Mouse (Mus musculus): Measurements from ENCODE around the gene Atad3a. TPM values are rescaled to one million over a fixed set of nuclear protein-coding genes. Genes with fewer than 3 reads are reported as not detected.
A peak's percentile ranks its signal among the peaks of the same experiment; 100 is the strongest.

The Atad3a gene
- polyA plus RNA-seq, 1 experiment from 2014 or later, result 39.6 TPM

DNA sequence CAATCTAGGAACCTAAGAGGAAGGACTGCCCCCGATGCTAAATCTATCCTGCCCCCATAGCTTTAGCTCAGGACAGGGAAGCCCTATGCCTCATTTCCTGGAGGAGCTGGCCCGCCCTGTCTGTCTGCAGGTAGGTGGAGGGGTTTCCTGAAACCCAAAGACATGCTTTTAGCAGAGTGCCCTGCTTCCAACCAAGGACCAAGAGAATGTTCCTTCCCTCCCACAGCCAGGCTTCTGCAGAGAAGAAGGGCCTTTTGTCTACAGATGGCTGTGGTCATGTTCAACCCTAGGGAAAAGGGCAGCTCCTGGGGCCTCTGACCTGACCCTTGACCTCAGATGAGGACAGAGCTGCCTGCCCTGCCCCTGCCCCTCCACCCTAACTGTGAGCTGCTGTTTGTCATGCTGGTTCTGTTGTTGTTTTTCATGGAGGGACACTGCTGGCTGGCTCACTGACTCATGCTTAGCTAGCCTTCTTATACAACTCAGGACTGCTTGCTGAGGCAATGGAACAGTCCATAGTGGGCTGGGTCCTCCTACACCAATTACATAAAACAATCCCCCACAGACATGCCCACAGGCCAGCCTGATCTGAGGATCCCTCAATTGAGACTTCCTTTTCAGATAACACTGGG, 15.9 kb upstream of the Atad3a start:
- H3K9ac ChIP-seq (ENCODE audit: low read depth, low read length), result no peak overlapping the region
- no peak overlapping the region; the same call in 1 of the 2 replicates for H3K27ac ChIP-seq (ENCODE audit: low read depth, low read length)

GRCm38 (mm10) chr4:155775855-155776254, 15.0 kb upstream of the Atad3a start:
- Histone ChIP-seq H3K9me3 (ENCODE audit: control insufficient read depth) (no peaks in the 10 kb centered on the region), H3K36me3 (ENCODE audit: control insufficient read depth, insufficient read depth) (no peaks in the 10 kb centered on the region; the same call in 1 of the 2 replicates), H3K4me1 (replicated peaks; ENCODE audit: control insufficient read depth, insufficient read depth, low read length) (peaks cover 12% of the 10 kb centered on the region; the same call in 1 of the 2 replicates), H3K4me2 (replicated peaks; ENCODE audit: low read depth) (no peak overlapping the region), H3K4me3 (ENCODE audit: low read depth, low read length) (no peak overlapping the region), H3K27me3 (replicated peaks; ENCODE audit: control insufficient read depth, insufficient read depth, low read length) (no peaks in the 10 kb centered on the region), H3K27ac (ENCODE audit: low read depth, low read length) (peak overlapping the region; percentile 64; the same call in 1 of the 2 replicates), H3K9ac (ENCODE audit: low read depth, low read length) (no peak overlapping the region)
- 76% methylated on average over 3 of the region's 3 CpGs for WGBS
- TF ChIP-seq CTCF (IDR thresholded peaks at IDR 0.05; ENCODE audit: low read depth), result no peak
- ATAC-seq, result no peak

More for the DNA sequence above, 15.9 kb upstream of the Atad3a start:
- H3K4me1 ChIP-seq (replicated peaks; ENCODE audit: control insufficient read depth, insufficient read depth, low read length), result peaks cover 12% of the 10 kb centered on the region; the same call in 1 of the 2 replicates
- WGBS, result 64% methylated on average over 2 of the region's 2 CpGs
- no peak overlapping the region for H3K4me3 ChIP-seq (ENCODE audit: low read depth, low read length)
- TF ChIP-seq CTCF (IDR thresholded peaks at IDR 0.05; ENCODE audit: low read depth), result no peak
- no peaks in the 10 kb centered on the region for H3K27me3 ChIP-seq (replicated peaks; ENCODE audit: control insufficient read depth, insufficient read depth, low read length)
- H3K36me3 ChIP-seq (ENCODE audit: control insufficient read depth, insufficient read depth), result no peaks in the 10 kb centered on the region
- no peak for ATAC-seq
- no peak overlapping the region for H3K4me2 ChIP-seq (replicated peaks; ENCODE audit: low read depth)
- no peaks in the 10 kb centered on the region for H3K9me3 ChIP-seq (ENCODE audit: control insufficient read depth)

GRCm38 (mm10) chr4:155774971-155775740, 14.3 kb upstream of the Atad3a start:
- no peaks in the 10 kb centered on the region; the same call in 1 of the 2 replicates for H3K36me3 ChIP-seq (ENCODE audit: control insufficient read depth, insufficient read depth)
- no peaks in the 10 kb centered on the region for H3K9me3 ChIP-seq (ENCODE audit: control insufficient read depth)
- peak overlapping the region; percentile 82 for H3K4me2 ChIP-seq (replicated peaks; ENCODE audit: low read depth)
- no peaks in the 10 kb centered on the region for H3K27me3 ChIP-seq (replicated peaks; ENCODE audit: control insufficient read depth, insufficient read depth, low read length)
- peak overlapping the region; percentile 64 for H3K27ac ChIP-seq (ENCODE audit: low read depth, low read length)
- WGBS, result 53% methylated on average over 9 of the region's 9 CpGs
- no peak for TF ChIP-seq CTCF (IDR thresholded peaks at IDR 0.05; ENCODE audit: low read depth)
- no peak overlapping the region for H3K9ac ChIP-seq (ENCODE audit: low read depth, low read length)
- H3K4me3 ChIP-seq (ENCODE audit: low read depth, low read length), result peak overlapping the region; percentile 40
- H3K4me1 ChIP-seq (replicated peaks; ENCODE audit: control insufficient read depth, insufficient read depth, low read length), result peaks cover 14% of the 10 kb centered on the region; the same call in 1 of the 2 replicates
- ATAC-seq, result no peak

- H3K9me3 ChIP-seq (ENCODE audit: control insufficient read depth), result no peaks in the 10 kb centered on the region
- peak within 1 kb of the TSS; percentile 64 for H3K27ac ChIP-seq (ENCODE audit: low read depth, low read length)
- WGBS, result under 1% methylated on average over 35 of the region's 35 CpGs
- peak within 1 kb of the TSS; percentile 82 for H3K4me2 ChIP-seq (replicated peaks; ENCODE audit: low read depth)
- peaks cover 14% of the 10 kb centered on the region; the same call in 1 of the 2 replicates for H3K4me1 ChIP-seq (replicated peaks; ENCODE audit: control insufficient read depth, insufficient read depth, low read length)
- H3K4me3 ChIP-seq (ENCODE audit: low read depth, low read length), result peak within 1 kb of the TSS; percentile 40
- no peak for TF ChIP-seq CTCF (IDR thresholded peaks at IDR 0.05; ENCODE audit: low read depth)
- peak; percentile 68 for ATAC-seq
- no peaks in the 10 kb centered on the region; the same call in 1 of the 2 replicates for H3K36me3 ChIP-seq (ENCODE audit: control insufficient read depth, insufficient read depth)
- no peaks in the 10 kb centered on the region for H3K27me3 ChIP-seq (replicated peaks; ENCODE audit: control insufficient read depth, insufficient read depth, low read length)
- H3K9ac ChIP-seq (ENCODE audit: low read depth, low read length), result peak within 1 kb of the TSS; percentile 45; the same call in 1 of the 2 replicates
Observed at GRCm38 (mm10) chr4:155774280-155774754, 13.4 kb upstream of the Atad3a start, which contains the start of gene Vwa1. Gene Vwa1, minus strand, starts transcription at chr4:155774698.

- peak overlapping the region; percentile 40 for H3K4me3 ChIP-seq (ENCODE audit: low read depth, low read length)
- H3K4me2 ChIP-seq (replicated peaks; ENCODE audit: low read depth), result peak overlapping the region; percentile 82
- H3K36me3 ChIP-seq (ENCODE audit: control insufficient read depth, insufficient read depth), result no peaks in the 10 kb centered on the region; the same call in 1 of the 2 replicates
- no peak for ATAC-seq
- peak overlapping the region; percentile 45; the same call in 1 of the 2 replicates for H3K9ac ChIP-seq (ENCODE audit: low read depth, low read length)
- 36% methylated on average over 5 of the region's 5 CpGs for WGBS
- peaks cover 14% of the 10 kb centered on the region; the same call in 1 of the 2 replicates for H3K4me1 ChIP-seq (replicated peaks; ENCODE audit: control insufficient read depth, insufficient read depth, low read length)
- TF ChIP-seq CTCF (IDR thresholded peaks at IDR 0.05; ENCODE audit: low read depth), result no peak
- no peaks in the 10 kb centered on the region for H3K9me3 ChIP-seq (ENCODE audit: control insufficient read depth)
- H3K27ac ChIP-seq (ENCODE audit: low read depth, low read length), result no peak overlapping the region
- no peaks in the 10 kb centered on the region for H3K27me3 ChIP-seq (replicated peaks; ENCODE audit: control insufficient read depth, insufficient read depth, low read length)
Observed at GRCm38 (mm10) chr4:155773335-155774078, 12.6 kb upstream of the Atad3a start.

All from intestine, postnatal 0 days (tissue).